ENCODE assay signal across 7 mouse cellular contexts in genomic region chr2:33468466-33469097, GRCm38 (mm10). TPM values are rescaled to one million over a fixed set of nuclear protein-coding genes. Genes with fewer than 3 reads are reported as not detected.
DNase-seq lines count a peak whose midpoint lies in the region; ATAC-seq lines count a peak whose summit lies in the region.

Gene Zbtb43, minus strand, starts transcription at chr2:33468559.

- H3K36me3 ChIP-seq in embryonic facial prominence, embryonic 10.5 days (replicated peaks): peaks cover 16% of the 10 kb centered on the region
- H3K36me3 ChIP-seq in limb, embryonic 10.5 days: peaks cover 23% of the 10 kb centered on the region
- H3K36me3 ChIP-seq in midbrain, embryonic 13.5 days: peaks cover 6% of the 10 kb centered on the region

- peak within 1 kb of the TSS; percentile 92 for H3K27ac ChIP-seq in embryonic facial prominence, embryonic 10.5 days (replicated peaks)
- peak within 1 kb of the TSS; percentile 90 for H3K27ac ChIP-seq in limb, embryonic 10.5 days
- H3K27ac ChIP-seq in midbrain, embryonic 13.5 days: peak within 1 kb of the TSS; percentile 58; the same call in 1 of the 2 replicates

- H3K4me2 ChIP-seq in midbrain, embryonic 13.5 days (replicated peaks): peak within 1 kb of the TSS; percentile 94

- H3K9me3 ChIP-seq in embryonic facial prominence, embryonic 10.5 days: no peaks in the 10 kb centered on the region
- H3K9me3 ChIP-seq in limb, embryonic 10.5 days (replicated peaks): no peaks in the 10 kb centered on the region
- H3K9me3 ChIP-seq in midbrain, embryonic 13.5 days: no peaks in the 10 kb centered on the region

- peak; percentile 96 for ATAC-seq in granulocyte monocyte progenitor cell, adult 5-6 weeks (replicated peaks; ENCODE audit: poor library complexity, severe bottlenecking)
- peak; percentile 96 for ATAC-seq in midbrain, embryonic 13.5 days

- peak within 1 kb of the TSS; percentile 99 for H3K4me3 ChIP-seq in embryonic facial prominence, embryonic 10.5 days
- H3K4me3 ChIP-seq in limb, embryonic 10.5 days: peak within 1 kb of the TSS; percentile 79
- peak within 1 kb of the TSS; percentile 98 for H3K4me3 ChIP-seq in midbrain, embryonic 13.5 days (replicated peaks)

- DNase-seq in adrenal gland, postnatal 10 days: peak; percentile 96
- peak; percentile 97 for DNase-seq in embryonic facial prominence, embryonic 10.5 days (ENCODE audit: low spot score)
- peak; percentile 94 for DNase-seq in kidney, adult 11 months
- peak; percentile 97 for DNase-seq in limb, embryonic 10.5 days (ENCODE audit: low spot score)
- peak; percentile 92 for DNase-seq in spleen, adult 12 weeks (ENCODE audit: low spot score)

- H3K27me3 ChIP-seq in embryonic facial prominence, embryonic 10.5 days (replicated peaks; ENCODE audit: low read depth, poor library complexity, severe bottlenecking): no peaks in the 10 kb centered on the region
- no peaks in the 10 kb centered on the region for H3K27me3 ChIP-seq in limb, embryonic 10.5 days (ENCODE audit: low read depth, poor library complexity, severe bottlenecking)
- H3K27me3 ChIP-seq in midbrain, embryonic 13.5 days: 0 out of 2 replicates have a peak, but pooled peaks cover 5% of the 10 kb centered on the region

- H3K4me1 ChIP-seq in embryonic facial prominence, embryonic 10.5 days: peaks cover 23% of the 10 kb centered on the region
- H3K4me1 ChIP-seq in limb, embryonic 10.5 days: peaks cover 22% of the 10 kb centered on the region
- H3K4me1 ChIP-seq in midbrain, embryonic 13.5 days (replicated peaks): peaks cover 31% of the 10 kb centered on the region

- peak within 1 kb of the TSS; percentile 97 for H3K9ac ChIP-seq in midbrain, embryonic 13.5 days (replicated peaks)

- WGBS in embryonic facial prominence, embryonic 10.5 days: 6% methylated on average over 36 of the region's 36 CpGs
- 5% methylated on average over 36 of the region's 36 CpGs for WGBS in limb, embryonic 10.5 days
- WGBS in midbrain, embryonic 13.5 days: 6% methylated on average over 36 of the region's 36 CpGs

RNA-seq across cellular contexts. Expression of gene Zbtb43, which starts in this region (rescaled TPM):
- 10 to 100 TPM; 21.9 to 26.7 TPM for total RNA-seq in adrenal gland, postnatal 10 days (2021)
- 20.8 and 23.9 TPM in 2 replicates for polyA plus RNA-seq in embryonic facial prominence, embryonic 10.5 days (2016; fragmentation: Nextera tagmentation; extraction: Ambion mirVana)
- total RNA-seq in granulocyte monocyte progenitor cell, adult 5-6 weeks (2014; fragmentation: Nextera tagmentation): 8.5 and 9.9 TPM in 2 replicates
- 10.4 and 10.7 TPM in 2 replicates for total RNA-seq in granulocyte monocyte progenitor cell, adult 5-6 weeks (2017)
- 19.3 and 19.9 TPM in 2 replicates for polyA plus RNA-seq in limb, embryonic 10.5 days (2016; fragmentation: Nextera tagmentation; extraction: Ambion mirVana)
- polyA plus RNA-seq in midbrain, embryonic 13.5 days (2015; fragmentation: Nextera tagmentation; extraction: Ambion mirVana): 29.0 and 29.7 TPM in 2 replicates

Comparison
In these comparisons a context has a peak if more than half of its experiments do, and no peak if none do; other contexts are left out.
1. Peak in every context shown above with its lines: DNase-seq, ATAC-seq, H3K4me3 ChIP-seq and H3K27ac ChIP-seq.